Mouse (Mus musculus) brain, embryonic 14.5 days (tissue): ENCODE measurements around the gene Tgfbr1. TPM values are rescaled to one million over a fixed set of nuclear protein-coding genes. Genes with fewer than 3 reads are reported as not detected.
"Not testable (repeated sequence)": the region's sequence is repeated elsewhere in the genome, so short reads cannot be mapped to it uniquely, and the experiment has no call there.

Experiments
- DNase-seq: peaks from one replicate; pipeline ENCODE4 v3.0.0-alpha.2; 2011; ENCODE audit warnings: low read depth
- CTCF ChIP-seq: fragments of 200-500 bp; IDR thresholded peaks from 2 replicates; pipeline ENCODE4 v1.5.1; 2012; ENCODE audit warnings: inconsistent platforms, mild to moderate bottlenecking, moderate library complexity, borderline replicate concordance; ENCODE audit not compliant: insufficient read depth, insufficient read length; ENCODE audit errors: extremely low read depth
- POLR2A ChIP-seq: fragments of 200-500 bp; IDR thresholded peaks from 2 replicates; pipeline ENCODE4 v1.6.1; 2012; ENCODE audit warnings: mild to moderate bottlenecking, inconsistent platforms, borderline replicate concordance; ENCODE audit not compliant: poor library complexity, insufficient read depth, insufficient read length, severe bottlenecking; ENCODE audit errors: extremely low read depth
- polyA plus RNA-seq: library from polyadenylated mRNA; depleted of rRNA; stranded (reverse); fragments of >200 nt; gene quantifications from 2 replicates; pipeline ENCODE4 v1.2.3, GENCODE M21; 2012

Tgfbr1 gene
- polyA plus RNA-seq, 1 experiment, result 44.8 TPM

GRCm38 (mm10) chr4:47353416-47354111 lies 542 bp downstream of the Tgfbr1 start:
- DNase-seq, result peak; percentile 71
- TF ChIP-seq CTCF (no peak), POLR2A (no peak)

- TF ChIP-seq POLR2A (no peak), CTCF (no peak)
- DNase-seq, result no peak
These were observed 1.3 kb downstream of the Tgfbr1 start for GRCm38 (mm10) chr4:47354304-47354703.

- TF ChIP-seq CTCF (no peak), POLR2A (no peak)
- DNase-seq, result no peak
These were observed 9.6 kb downstream of the Tgfbr1 start for GRCm38 (mm10) chr4:47362662-47363061.

- no peak for DNase-seq
- no peak for TF ChIP-seq CTCF
- TF ChIP-seq POLR2A, result no peak
These were observed 10.1 kb downstream of the Tgfbr1 start for GRCm38 (mm10) chr4:47363134-47363533.

- TF ChIP-seq POLR2A, result no peak
- no peak for TF ChIP-seq CTCF
- DNase-seq, result no peak
These were observed 15.7 kb downstream of the Tgfbr1 start for GRCm38 (mm10) chr4:47368717-47369116.

GRCm38 (mm10) chr4:47378716-47379115 lies 25.7 kb downstream of the Tgfbr1 start:
- DNase-seq, result no peak

GRCm38 (mm10) chr4:47382426-47382825 lies 29.4 kb downstream of the Tgfbr1 start:
- TF ChIP-seq CTCF (no peak), POLR2A (no peak)
- no peak for DNase-seq

More at GRCm38 (mm10) chr4:47378716-47379115, 25.7 kb downstream of the Tgfbr1 start:
- no peak for TF ChIP-seq CTCF
- TF ChIP-seq POLR2A, result no peak

GRCm38 (mm10) chr4:47391926-47392325 lies 38.9 kb downstream of the Tgfbr1 start:
- DNase-seq, result not testable (repeated sequence)

GRCm38 (mm10) chr4:47396251-47396650 lies 43.2 kb downstream of the Tgfbr1 start:
- DNase-seq, result no peak
- no peak for TF ChIP-seq CTCF
- no peak for TF ChIP-seq POLR2A

- TF ChIP-seq POLR2A (no peak), CTCF (no peak)
- no peak for DNase-seq
These were observed 45.1 kb downstream of the Tgfbr1 start for GRCm38 (mm10) chr4:47397951-47398687.

- TF ChIP-seq CTCF, result peak; percentile 69
- no peak for TF ChIP-seq POLR2A
- DNase-seq, result peak; percentile 68
These were observed 46.8 kb downstream of the Tgfbr1 start for GRCm38 (mm10) chr4:47399824-47400223.

GRCm38 (mm10) chr4:47400314-47400713 lies 47.3 kb downstream of the Tgfbr1 start:
- no peak for DNase-seq
- no peak for TF ChIP-seq CTCF
- TF ChIP-seq POLR2A, result no peak

GRCm38 (mm10) chr4:47402200-47402599 lies 49.2 kb downstream of the Tgfbr1 start:
- no peak for DNase-seq
- TF ChIP-seq POLR2A (no peak), CTCF (no peak)
